Mouse (Mus musculus): ENCODE results near the gene Elmod2. TPM values are rescaled to one million over a fixed set of nuclear protein-coding genes. Genes with fewer than 3 reads are reported as not detected.
"Not testable (repeated sequence)": the region's sequence is repeated elsewhere in the genome, so short reads cannot be mapped to it uniquely, and the experiment has no call there.

Gene Elmod2
- polyA plus RNA-seq, 1 experiment = 0.90 TPM

- Histone ChIP-seq H3K27me3 (ENCODE audit: control insufficient read depth, insufficient read depth, low read length) (no peaks in the 10 kb centered on the region), H3K27ac (ENCODE audit: insufficient read depth, low read depth, low read length) (no peak overlapping the region), H3K36me3 (ENCODE audit: control insufficient read depth, insufficient read depth, low read length) (peaks cover 27% of the 10 kb centered on the region), H3K4me1 (ENCODE audit: control insufficient read depth, insufficient read depth, insufficient read length, low read length) (no peaks in the 10 kb centered on the region), H3K4me3 (ENCODE audit: low read depth, low read length) (no peak overlapping the region)
- TF ChIP-seq CTCF (IDR thresholded peaks at IDR 0.05; ENCODE audit: extremely low read depth, insufficient read length, insufficient replicate concordance, low read depth, low read length) (no peak), POLR2A (IDR thresholded peaks at IDR 0.05; ENCODE audit: low read depth, low read length) (no peak)
- 94% methylated on average over 2 of the region's 2 CpGs for WGBS
Observed at GRCm38 (mm10) chr8:83315691-83316090, 16.6 kb downstream of the Elmod2 start.

- not testable (repeated sequence) for H3K27me3 ChIP-seq (ENCODE audit: control insufficient read depth, insufficient read depth, low read length); H3K4me3 ChIP-seq (ENCODE audit: low read depth, low read length); H3K27ac ChIP-seq (ENCODE audit: insufficient read depth, low read depth, low read length); H3K4me1 ChIP-seq (ENCODE audit: control insufficient read depth, insufficient read depth, insufficient read length, low read length)
- WGBS = 83% methylated on average over 4 of the region's 4 CpGs
- H3K36me3 ChIP-seq (ENCODE audit: control insufficient read depth, insufficient read depth, low read length) = peaks cover 24% of the 10 kb centered on the region
Observed at GRCm38 (mm10) chr8:83315084-83315483, 17.2 kb downstream of the Elmod2 start.

GRCm38 (mm10) chr8:83309836-83310235 is 22.4 kb downstream of the Elmod2 start:
- Histone ChIP-seq H3K36me3 (ENCODE audit: control insufficient read depth, insufficient read depth, low read length) (peaks cover 3% of the 10 kb centered on the region; the same call in 1 of the 2 replicates), H3K4me1 (ENCODE audit: control insufficient read depth, insufficient read depth, insufficient read length, low read length) (no peaks in the 10 kb centered on the region), H3K27me3 (ENCODE audit: control insufficient read depth, insufficient read depth, low read length) (no peaks in the 10 kb centered on the region), H3K27ac (ENCODE audit: insufficient read depth, low read depth, low read length) (no peak overlapping the region), H3K4me3 (ENCODE audit: low read depth, low read length) (no peak overlapping the region)
- TF ChIP-seq POLR2A (IDR thresholded peaks at IDR 0.05; ENCODE audit: low read depth, low read length) (no peak), CTCF (IDR thresholded peaks at IDR 0.05; ENCODE audit: extremely low read depth, insufficient read length, insufficient replicate concordance, low read depth, low read length) (no peak)
- 86% methylated on average over 6 of the region's 6 CpGs for WGBS

DNA sequence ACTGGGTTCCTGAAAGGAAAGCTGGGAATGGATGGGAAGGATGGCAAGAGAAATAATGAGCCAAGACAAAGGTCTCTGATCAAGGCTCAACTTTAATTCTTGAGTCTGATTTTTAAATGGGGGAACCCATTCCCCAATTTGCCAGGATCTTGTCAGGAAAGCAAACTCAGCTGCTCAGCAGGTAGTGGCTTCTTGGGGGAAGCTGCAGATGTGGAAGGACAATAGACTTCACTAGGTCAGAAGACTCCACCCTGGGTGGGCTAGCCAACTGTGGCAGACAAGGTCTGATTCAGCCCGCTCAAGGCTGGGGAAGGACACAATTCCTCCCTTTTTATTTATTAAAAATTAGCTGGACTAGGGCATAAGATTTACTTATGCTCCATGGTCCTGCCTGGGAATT is 27.3 kb downstream of the Elmod2 start:
- no peak for TF ChIP-seq POLR2A (IDR thresholded peaks at IDR 0.05; ENCODE audit: low read depth, low read length)
- TF ChIP-seq CTCF (IDR thresholded peaks at IDR 0.05; ENCODE audit: extremely low read depth, insufficient read length, insufficient replicate concordance, low read depth, low read length) = no peak
- no peak overlapping the region for H3K4me3 ChIP-seq (ENCODE audit: low read depth, low read length)
- 94% methylated on average over 1 of the region's 1 CpGs for WGBS
- H3K4me1 ChIP-seq (ENCODE audit: control insufficient read depth, insufficient read depth, insufficient read length, low read length) = no peaks in the 10 kb centered on the region
- H3K27ac ChIP-seq (ENCODE audit: insufficient read depth, low read depth, low read length) = no peak overlapping the region
- no peaks in the 10 kb centered on the region for H3K36me3 ChIP-seq (ENCODE audit: control insufficient read depth, insufficient read depth, low read length)
- no peaks in the 10 kb centered on the region for H3K27me3 ChIP-seq (ENCODE audit: control insufficient read depth, insufficient read depth, low read length)

- WGBS = 69% methylated on average over 1 of the region's 1 CpGs
- Histone ChIP-seq H3K36me3 (ENCODE audit: control insufficient read depth, insufficient read depth, low read length) (no peaks in the 10 kb centered on the region), H3K4me3 (ENCODE audit: low read depth, low read length) (no peak overlapping the region), H3K4me1 (ENCODE audit: control insufficient read depth, insufficient read depth, insufficient read length, low read length) (no peaks in the 10 kb centered on the region), H3K27me3 (ENCODE audit: control insufficient read depth, insufficient read depth, low read length) (no peaks in the 10 kb centered on the region), H3K27ac (ENCODE audit: insufficient read depth, low read depth, low read length) (no peak overlapping the region)
- no peak for TF ChIP-seq POLR2A (IDR thresholded peaks at IDR 0.05; ENCODE audit: low read depth, low read length)
- TF ChIP-seq CTCF (IDR thresholded peaks at IDR 0.05; ENCODE audit: extremely low read depth, insufficient read length, insufficient replicate concordance, low read depth, low read length) = peak; percentile 43; the same call in 1 of the 2 replicates
Observed at GRCm38 (mm10) chr8:83300135-83300534, 32.2 kb downstream of the Elmod2 start.

DNA sequence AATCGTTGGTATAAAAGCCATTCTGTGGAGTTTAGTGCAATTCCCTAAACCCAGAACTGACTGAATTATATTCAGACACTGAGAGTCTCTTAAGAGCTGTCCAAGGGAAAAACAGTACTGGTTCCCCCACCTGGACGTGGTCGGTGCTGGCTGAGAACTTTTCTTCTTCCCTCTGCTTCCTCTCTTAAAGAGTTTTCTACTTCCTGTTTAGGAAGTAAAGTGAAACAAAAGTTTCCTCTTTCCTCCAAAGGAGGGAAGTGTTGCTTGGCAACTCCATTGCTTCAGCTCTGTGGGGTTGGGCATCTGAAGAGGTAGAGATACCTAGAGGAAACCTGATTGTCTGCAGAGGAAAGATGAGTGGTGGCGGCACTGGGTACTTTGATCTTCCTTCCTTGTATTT is 34.9 kb downstream of the Elmod2 start:
- H3K27me3 ChIP-seq (ENCODE audit: control insufficient read depth, insufficient read depth, low read length) = no peaks in the 10 kb centered on the region
- TF ChIP-seq CTCF (IDR thresholded peaks at IDR 0.05; ENCODE audit: extremely low read depth, insufficient read length, insufficient replicate concordance, low read depth, low read length) (no peak), POLR2A (IDR thresholded peaks at IDR 0.05; ENCODE audit: low read depth, low read length) (no peak)
- 55% methylated on average over 4 of the region's 4 CpGs for WGBS
- H3K4me3 ChIP-seq (ENCODE audit: low read depth, low read length) = no peak overlapping the region
- no peaks in the 10 kb centered on the region for H3K4me1 ChIP-seq (ENCODE audit: control insufficient read depth, insufficient read depth, insufficient read length, low read length)
- no peak overlapping the region for H3K27ac ChIP-seq (ENCODE audit: insufficient read depth, low read depth, low read length)
- no peaks in the 10 kb centered on the region for H3K36me3 ChIP-seq (ENCODE audit: control insufficient read depth, insufficient read depth, low read length)

GRCm38 (mm10) chr8:83290176-83290575 is 42.1 kb downstream of the Elmod2 start, which contains the start of gene Ucp1:
Gene Ucp1 (plus strand): TSS chr8:83290352.
- H3K36me3 ChIP-seq (ENCODE audit: control insufficient read depth, insufficient read depth, low read length) = no peaks in the 10 kb centered on the region
- no peak within 1 kb of the TSS for H3K4me3 ChIP-seq (ENCODE audit: low read depth, low read length)
- H3K27ac ChIP-seq (ENCODE audit: insufficient read depth, low read depth, low read length) = no peak within 1 kb of the TSS
- H3K27me3 ChIP-seq (ENCODE audit: control insufficient read depth, insufficient read depth, low read length) = peaks cover 7% of the 10 kb centered on the region; the same call in 1 of the 2 replicates
- WGBS = 3% methylated on average over 20 of the region's 20 CpGs
- TF ChIP-seq CTCF (IDR thresholded peaks at IDR 0.05; ENCODE audit: extremely low read depth, insufficient read length, insufficient replicate concordance, low read depth, low read length) = no peak
- TF ChIP-seq POLR2A (IDR thresholded peaks at IDR 0.05; ENCODE audit: low read depth, low read length) = no peak
- no peaks in the 10 kb centered on the region for H3K4me1 ChIP-seq (ENCODE audit: control insufficient read depth, insufficient read depth, insufficient read length, low read length)

GRCm38 (mm10) chr8:83285391-83285790 is 46.9 kb downstream of the Elmod2 start:
- 65% methylated on average over 8 of the region's 8 CpGs for WGBS
- TF ChIP-seq CTCF (IDR thresholded peaks at IDR 0.05; ENCODE audit: extremely low read depth, insufficient read length, insufficient replicate concordance, low read depth, low read length) (no peak), POLR2A (IDR thresholded peaks at IDR 0.05; ENCODE audit: low read depth, low read length) (no peak)
- no peak overlapping the region for H3K4me3 ChIP-seq (ENCODE audit: low read depth, low read length)
- no peaks in the 10 kb centered on the region for H3K4me1 ChIP-seq (ENCODE audit: control insufficient read depth, insufficient read depth, insufficient read length, low read length)
- no peak overlapping the region for H3K27ac ChIP-seq (ENCODE audit: insufficient read depth, low read depth, low read length)
- no peaks in the 10 kb centered on the region for H3K36me3 ChIP-seq (ENCODE audit: control insufficient read depth, insufficient read depth, low read length)
- peaks cover 6% of the 10 kb centered on the region; the same call in 1 of the 2 replicates for H3K27me3 ChIP-seq (ENCODE audit: control insufficient read depth, insufficient read depth, low read length)

All from small intestine, adult 2 months (tissue).